Mouse (Mus musculus): Measurements from ENCODE around the gene Tnfrsf11a. TPM values are rescaled to one million over a fixed set of nuclear protein-coding genes. Genes with fewer than 3 reads are reported as not detected.

Tnfrsf11a gene
- 1.5 and 2.0 TPM in 2 replicates for polyA plus RNA-seq (2015; fragmentation: Nextera tagmentation; extraction: Ambion mirVana)

GRCm38 (mm10) chr1:105780457-105781364 is at the start of gene Tnfrsf11a:
Gene Tnfrsf11a, plus strand, starts transcription at chr1:105780718.

Other genes starting within 250 kb of the Tnfrsf11a start
- gene Pign, start 117.0 kb upstream of the Tnfrsf11a start, polyA plus RNA-seq (2015; fragmentation: Nextera tagmentation; extraction: Ambion mirVana), result 5.9 and 8.8 TPM in 2 replicates
- gene Relch, start 116.9 kb upstream of the Tnfrsf11a start, polyA plus RNA-seq (2015; fragmentation: Nextera tagmentation; extraction: Ambion mirVana), result 20.1 and 21.9 TPM in 2 replicates
- 1.7 and 2.2 TPM in 2 replicates for gene Zcchc2, start 209.7 kb downstream of the Tnfrsf11a start, polyA plus RNA-seq (2015; fragmentation: Nextera tagmentation; extraction: Ambion mirVana)